Mouse (Mus musculus): Measurements from ENCODE around the gene Gga1. TPM values are rescaled to one million over a fixed set of nuclear protein-coding genes. Genes with fewer than 3 reads are reported as not detected.

Gene Gga1
- polyA plus RNA-seq, 1 experiment = 69.9 TPM

- Histone ChIP-seq H3K27me3 (ENCODE audit: control insufficient read depth, insufficient read depth, low read length) (no peaks in the 10 kb centered on the region), H3K4me3 (ENCODE audit: control insufficient read depth, low read depth, low read length) (no peak overlapping the region), H3K27ac (ENCODE audit: control insufficient read depth, insufficient read depth, low read depth, low read length) (no peak overlapping the region), H3K4me1 (ENCODE audit: control insufficient read depth, insufficient read depth, low read length) (peaks cover 2% of the 10 kb centered on the region), H3K36me3 (ENCODE audit: control insufficient read depth, insufficient read depth, low read length) (no peaks in the 10 kb centered on the region)
- TF ChIP-seq CTCF (IDR thresholded peaks at IDR 0.05; ENCODE audit: control insufficient read depth, insufficient read depth, insufficient replicate concordance, low read depth, low read length) (no peak), POLR2A (IDR thresholded peaks at IDR 0.05; ENCODE audit: control insufficient read depth, low read depth, low read length) (no peak)
These were observed 43.4 kb upstream of the Gga1 start for GRCm38 (mm10) chr15:78833582-78833981.

GRCm38 (mm10) chr15:78834233-78835005 lies 42.6 kb upstream of the Gga1 start:
- no peak overlapping the region for H3K27ac ChIP-seq (ENCODE audit: control insufficient read depth, insufficient read depth, low read depth, low read length)
- no peak for TF ChIP-seq CTCF (IDR thresholded peaks at IDR 0.05; ENCODE audit: control insufficient read depth, insufficient read depth, insufficient replicate concordance, low read depth, low read length)
- TF ChIP-seq POLR2A (IDR thresholded peaks at IDR 0.05; ENCODE audit: control insufficient read depth, low read depth, low read length) = no peak
- no peaks in the 10 kb centered on the region for H3K36me3 ChIP-seq (ENCODE audit: control insufficient read depth, insufficient read depth, low read length)
- H3K4me3 ChIP-seq (ENCODE audit: control insufficient read depth, low read depth, low read length) = no peak overlapping the region
- no peaks in the 10 kb centered on the region for H3K27me3 ChIP-seq (ENCODE audit: control insufficient read depth, insufficient read depth, low read length)
- H3K4me1 ChIP-seq (ENCODE audit: control insufficient read depth, insufficient read depth, low read length) = peaks cover 2% of the 10 kb centered on the region

- no peak overlapping the region for H3K4me3 ChIP-seq (ENCODE audit: control insufficient read depth, low read depth, low read length)
- peak overlapping the region; percentile 37 for H3K27ac ChIP-seq (ENCODE audit: control insufficient read depth, insufficient read depth, low read depth, low read length)
- no peaks in the 10 kb centered on the region for H3K36me3 ChIP-seq (ENCODE audit: control insufficient read depth, insufficient read depth, low read length)
- TF ChIP-seq POLR2A (IDR thresholded peaks at IDR 0.05; ENCODE audit: control insufficient read depth, low read depth, low read length) = no peak
- TF ChIP-seq CTCF (IDR thresholded peaks at IDR 0.05; ENCODE audit: control insufficient read depth, insufficient read depth, insufficient replicate concordance, low read depth, low read length) = no peak
- no peaks in the 10 kb centered on the region for H3K27me3 ChIP-seq (ENCODE audit: control insufficient read depth, insufficient read depth, low read length)
- peaks cover 2% of the 10 kb centered on the region for H3K4me1 ChIP-seq (ENCODE audit: control insufficient read depth, insufficient read depth, low read length)
These were observed 41.5 kb upstream of the Gga1 start for GRCm38 (mm10) chr15:78835200-78836085.

GRCm38 (mm10) chr15:78836086-78836621 lies 40.8 kb upstream of the Gga1 start:
- Histone ChIP-seq H3K27ac (ENCODE audit: control insufficient read depth, insufficient read depth, low read depth, low read length) (no peak overlapping the region; the same call in 1 of the 2 replicates), H3K4me3 (ENCODE audit: control insufficient read depth, low read depth, low read length) (no peak overlapping the region), H3K36me3 (ENCODE audit: control insufficient read depth, insufficient read depth, low read length) (no peaks in the 10 kb centered on the region), H3K4me1 (ENCODE audit: control insufficient read depth, insufficient read depth, low read length) (peaks cover 2% of the 10 kb centered on the region), H3K27me3 (ENCODE audit: control insufficient read depth, insufficient read depth, low read length) (no peaks in the 10 kb centered on the region)
- TF ChIP-seq POLR2A (IDR thresholded peaks at IDR 0.05; ENCODE audit: control insufficient read depth, low read depth, low read length) (no peak), CTCF (IDR thresholded peaks at IDR 0.05; ENCODE audit: control insufficient read depth, insufficient read depth, insufficient replicate concordance, low read depth, low read length) (no peak)

GRCm38 (mm10) chr15:78839744-78840143 lies 37.2 kb upstream of the Gga1 start:
- no peak for TF ChIP-seq POLR2A (IDR thresholded peaks at IDR 0.05; ENCODE audit: control insufficient read depth, low read depth, low read length)
- TF ChIP-seq CTCF (IDR thresholded peaks at IDR 0.05; ENCODE audit: control insufficient read depth, insufficient read depth, insufficient replicate concordance, low read depth, low read length) = no peak
- H3K36me3 ChIP-seq (ENCODE audit: control insufficient read depth, insufficient read depth, low read length) = no peaks in the 10 kb centered on the region
- no peak overlapping the region for H3K27ac ChIP-seq (ENCODE audit: control insufficient read depth, insufficient read depth, low read depth, low read length)
- no peak overlapping the region for H3K4me3 ChIP-seq (ENCODE audit: control insufficient read depth, low read depth, low read length)
- no peaks in the 10 kb centered on the region; the same call in 1 of the 2 replicates for H3K27me3 ChIP-seq (ENCODE audit: control insufficient read depth, insufficient read depth, low read length)
- H3K4me1 ChIP-seq (ENCODE audit: control insufficient read depth, insufficient read depth, low read length) = peaks cover 10% of the 10 kb centered on the region

GRCm38 (mm10) chr15:78840241-78840640 lies 36.7 kb upstream of the Gga1 start:
- no peaks in the 10 kb centered on the region for H3K36me3 ChIP-seq (ENCODE audit: control insufficient read depth, insufficient read depth, low read length)
- H3K27ac ChIP-seq (ENCODE audit: control insufficient read depth, insufficient read depth, low read depth, low read length) = no peak overlapping the region
- TF ChIP-seq POLR2A (IDR thresholded peaks at IDR 0.05; ENCODE audit: control insufficient read depth, low read depth, low read length) = no peak
- no peak for TF ChIP-seq CTCF (IDR thresholded peaks at IDR 0.05; ENCODE audit: control insufficient read depth, insufficient read depth, insufficient replicate concordance, low read depth, low read length)
- peaks cover 10% of the 10 kb centered on the region for H3K4me1 ChIP-seq (ENCODE audit: control insufficient read depth, insufficient read depth, low read length)
- H3K27me3 ChIP-seq (ENCODE audit: control insufficient read depth, insufficient read depth, low read length) = no peaks in the 10 kb centered on the region; the same call in 1 of the 2 replicates
- no peak overlapping the region for H3K4me3 ChIP-seq (ENCODE audit: control insufficient read depth, low read depth, low read length)

GRCm38 (mm10) chr15:78840751-78841150 lies 36.2 kb upstream of the Gga1 start:
- Histone ChIP-seq H3K27me3 (ENCODE audit: control insufficient read depth, insufficient read depth, low read length) (no peaks in the 10 kb centered on the region; the same call in 1 of the 2 replicates), H3K4me1 (ENCODE audit: control insufficient read depth, insufficient read depth, low read length) (peaks cover 11% of the 10 kb centered on the region), H3K4me3 (ENCODE audit: control insufficient read depth, low read depth, low read length) (no peak overlapping the region), H3K36me3 (ENCODE audit: control insufficient read depth, insufficient read depth, low read length) (no peaks in the 10 kb centered on the region), H3K27ac (ENCODE audit: control insufficient read depth, insufficient read depth, low read depth, low read length) (no peak overlapping the region)
- TF ChIP-seq CTCF (IDR thresholded peaks at IDR 0.05; ENCODE audit: control insufficient read depth, insufficient read depth, insufficient replicate concordance, low read depth, low read length) (no peak), POLR2A (IDR thresholded peaks at IDR 0.05; ENCODE audit: control insufficient read depth, low read depth, low read length) (no peak)

Measured in testis, adult 2 months (tissue).